35 mouse cellular contexts compared by ENCODE assay signal in genomic region chr5:52954713-52955112, GRCm38 (mm10).
DNase-seq lines count a peak whose midpoint lies in the region; ATAC-seq and TF ChIP-seq lines count a peak whose summit lies in the region.
"Had no signal": no experiment of that assay in that cellular context is flagged by ENCODE, and none has a peak within 500 bp of the region (broad histone marks: within the 10 kb centered on the region; RNA-seq: fewer than 3 reads in every experiment).

No protein-coding gene starts in this region.

- no peak for TF ChIP-seq CTCF in intestine, postnatal 0 days (IDR thresholded peaks at IDR 0.05; ENCODE audit: low read depth)

- WGBS in intestine, postnatal 0 days: 89% methylated on average over 3 of the region's 3 CpGs

- no peak overlapping the region for H3K4me3 ChIP-seq in intestine, postnatal 0 days (ENCODE audit: low read depth, low read length)
- H3K4me3 ChIP-seq: embryonic facial prominence, embryonic 10.5 days; embryonic facial prominence, embryonic 15.5 days; forebrain, embryonic 12.5 days; hindbrain, embryonic 10.5 days; hindbrain, embryonic 15.5 days; kidney, embryonic 15.5 days; limb, embryonic 12.5 days; liver, embryonic 15.5 days; lung, embryonic 15.5 days; midbrain, embryonic 12.5 days; neural tube, embryonic 13.5 days had no signal

- H3K4me2 ChIP-seq in intestine, postnatal 0 days (replicated peaks; ENCODE audit: low read depth): no peak overlapping the region
- H3K4me2 ChIP-seq: embryonic facial prominence, embryonic 15.5 days; forebrain, embryonic 12.5 days; hindbrain, embryonic 15.5 days; kidney, embryonic 15.5 days; limb, embryonic 12.5 days; liver, embryonic 15.5 days; lung, embryonic 15.5 days; midbrain, embryonic 12.5 days; neural tube, embryonic 13.5 days had no signal

- no peak overlapping the region for H3K27ac ChIP-seq in intestine, postnatal 0 days (ENCODE audit: low read depth, low read length)
- H3K27ac ChIP-seq: embryonic facial prominence, embryonic 10.5 days; embryonic facial prominence, embryonic 15.5 days; forebrain, embryonic 12.5 days; hindbrain, embryonic 10.5 days; hindbrain, embryonic 15.5 days; kidney, embryonic 15.5 days; limb, embryonic 12.5 days; liver, embryonic 15.5 days; lung, embryonic 15.5 days; midbrain, embryonic 12.5 days; neural tube, embryonic 13.5 days had no signal

- no peaks in the 10 kb centered on the region for H3K36me3 ChIP-seq in intestine, postnatal 0 days (ENCODE audit: control insufficient read depth, insufficient read depth)
- H3K36me3 ChIP-seq: embryonic facial prominence, embryonic 10.5 days; embryonic facial prominence, embryonic 15.5 days; forebrain, embryonic 12.5 days; hindbrain, embryonic 10.5 days; hindbrain, embryonic 15.5 days; kidney, embryonic 15.5 days; limb, embryonic 12.5 days; liver, embryonic 15.5 days; lung, embryonic 15.5 days; midbrain, embryonic 12.5 days; neural tube, embryonic 13.5 days had no signal

- H3K9ac ChIP-seq in intestine, postnatal 0 days (ENCODE audit: low read depth, low read length): no peak overlapping the region
- H3K9ac ChIP-seq: embryonic facial prominence, embryonic 15.5 days; forebrain, embryonic 12.5 days; hindbrain, embryonic 15.5 days; kidney, embryonic 15.5 days; limb, embryonic 12.5 days; liver, embryonic 15.5 days; lung, embryonic 15.5 days; midbrain, embryonic 12.5 days; neural tube, embryonic 13.5 days had no signal

- no peaks in the 10 kb centered on the region for H3K27me3 ChIP-seq in intestine, postnatal 0 days (replicated peaks; ENCODE audit: control insufficient read depth, insufficient read depth, low read length)
- H3K27me3 ChIP-seq: CH12.LX; embryonic facial prominence, embryonic 15.5 days; forebrain, embryonic 12.5 days; hindbrain, embryonic 15.5 days; kidney, embryonic 15.5 days; limb, embryonic 12.5 days; liver, embryonic 15.5 days; lung, embryonic 15.5 days; midbrain, embryonic 12.5 days; neural tube, embryonic 13.5 days had no signal

- H3K9me3 ChIP-seq in intestine, postnatal 0 days (ENCODE audit: control insufficient read depth): no peaks in the 10 kb centered on the region
- H3K9me3 ChIP-seq: embryonic facial prominence, embryonic 10.5 days; embryonic facial prominence, embryonic 15.5 days; forebrain, embryonic 12.5 days; hindbrain, embryonic 10.5 days; hindbrain, embryonic 15.5 days; kidney, embryonic 15.5 days; limb, embryonic 12.5 days; liver, embryonic 15.5 days; lung, embryonic 15.5 days; midbrain, embryonic 12.5 days; neural tube, embryonic 13.5 days had no signal

- ATAC-seq in frontal cortex, adult (ENCODE audit: low TSS enrichment): peak; percentile 89
- no peak for ATAC-seq in intestine, postnatal 0 days
- ATAC-seq: activated CD4-positive, CD25-positive, alpha-beta regulatory T cell, adult 4 months; inflammation-experienced regulatory T-cells, adult 6 months had no signal

- DNase-seq in frontal cortex, postnatal 14 days (ENCODE audit: low spot score in 2 of 2): no peak
- peak; percentile 15 for DNase-seq in left cerebral cortex, adult 11 months (ENCODE audit: low spot score)
- DNase-seq in left cerebral cortex, postnatal 36 days (ENCODE audit: low spot score in 2 of 2): no peak
- DNase-seq in right cerebral cortex, adult 2 months (ENCODE audit: low spot score in 2 of 2): peak; percentile 20 to 27
- no peak for DNase-seq in right cerebral cortex, postnatal 4 days
- no peak for DNase-seq in kidney, postnatal 25 days
- DNase-seq: adrenal gland, adult 2 months; adrenal gland, postnatal 36 days; cerebellum, adult 8-10 months; cerebellum, postnatal 25 days; gastrocnemius, postnatal 14 days; heart, postnatal 14 days; kidney, adult 18-20 months; kidney, postnatal 36 days; lung, postnatal 36 days; right cerebral cortex, postnatal 25 days; spleen, adult 18-20 months; thymus, adult 18-20 months; thymus, postnatal 25 days had no signal

- H3K4me1 ChIP-seq in intestine, postnatal 0 days (replicated peaks; ENCODE audit: control insufficient read depth, insufficient read depth, low read length): no peaks in the 10 kb centered on the region
- H3K4me1 ChIP-seq: embryonic facial prominence, embryonic 10.5 days; embryonic facial prominence, embryonic 15.5 days; forebrain, embryonic 12.5 days; hindbrain, embryonic 10.5 days; kidney, embryonic 15.5 days; liver, embryonic 15.5 days; lung, embryonic 15.5 days; neural tube, embryonic 13.5 days had no signal

- intact Hi-C loops in left cerebral cortex, postnatal 36 days (cut with DNase I): no loop called here

Comparison
In these comparisons a context has a peak if more than half of its experiments do, and no peak if none do; other contexts are left out.
1. DNase-seq: peak in left cerebral cortex, adult 11 months (single experiment) and right cerebral cortex, adult 2 months (2 of 2); none in frontal cortex, postnatal 14 days (0 of 2), left cerebral cortex, postnatal 36 days (0 of 2), right cerebral cortex, postnatal 4 days (single experiment) and kidney, postnatal 25 days (0 of 2).